Mouse (Mus musculus) brain, embryonic 14.5 days (tissue): ENCODE data around the gene Arrdc2.

Experiments used
- CTCF ChIP-seq: fragments of 200-500 bp; IDR thresholded peaks from 2 replicates; pipeline ENCODE4 v1.5.1; 2012; ENCODE audit warnings: inconsistent platforms, mild to moderate bottlenecking, moderate library complexity, borderline replicate concordance; ENCODE audit not compliant: insufficient read depth, insufficient read length; ENCODE audit errors: extremely low read depth
- POLR2A ChIP-seq: fragments of 200-500 bp; IDR thresholded peaks from 2 replicates; pipeline ENCODE4 v1.6.1; 2012; ENCODE audit warnings: mild to moderate bottlenecking, inconsistent platforms, borderline replicate concordance; ENCODE audit not compliant: poor library complexity, insufficient read depth, insufficient read length, severe bottlenecking; ENCODE audit errors: extremely low read depth

- TF ChIP-seq CTCF (no peak), POLR2A (no peak)
These were observed 15.7 kb downstream of the Arrdc2 start for GRCm38 (mm10) chr8:70823802-70824201.
